ENCODE assay signal across 24 mouse cellular contexts in genomic region chr12:72734112-72734511, GRCm38 (mm10).
"Had no signal": no experiment of that assay in that cellular context is flagged by ENCODE, and none has a peak within 500 bp of the region (broad histone marks: within the 10 kb centered on the region; RNA-seq: fewer than 3 reads in every experiment).

No protein-coding gene starts in this region.

- H3K27me3 ChIP-seq: heart, embryonic 13.5 days; heart, embryonic 15.5 days; hindbrain, embryonic 13.5 days; hindbrain, embryonic 15.5 days; limb, embryonic 12.5 days; liver, embryonic 13.5 days; liver, embryonic 15.5 days had no signal

- H3K4me1 ChIP-seq: heart, embryonic 15.5 days; hindbrain, embryonic 13.5 days; hindbrain, embryonic 15.5 days; limb, embryonic 10.5 days; limb, embryonic 12.5 days; liver, embryonic 13.5 days; liver, embryonic 15.5 days had no signal

- ATAC-seq: hindbrain, postnatal 0 days; intestine, postnatal 0 days had no signal

- H3K9me3 ChIP-seq: heart, embryonic 15.5 days; hindbrain, embryonic 13.5 days; hindbrain, embryonic 15.5 days; limb, embryonic 10.5 days; liver, embryonic 13.5 days; liver, embryonic 15.5 days had no signal

- DNase-seq: gastrocnemius, adult 2 months; gastrocnemius, postnatal 10 days; gastrocnemius, postnatal 36 days; heart, adult 2 months; heart, postnatal 14 days; heart, postnatal 36 days; kidney, adult 18-20 months; kidney, adult 8-10 months; kidney, postnatal 10 days; kidney, postnatal 25 days; kidney, postnatal 4 days; liver; liver, embryonic 13.5 days had no signal

- H3K9ac ChIP-seq: heart, embryonic 13.5 days; heart, embryonic 15.5 days; hindbrain, embryonic 13.5 days; hindbrain, embryonic 15.5 days; limb, embryonic 12.5 days; liver, embryonic 13.5 days; liver, embryonic 15.5 days had no signal

- H3K4me3 ChIP-seq: gastrocnemius, adult 2 months; heart, adult 2 months; heart, embryonic 13.5 days; heart, embryonic 15.5 days; hindbrain, embryonic 13.5 days; hindbrain, embryonic 15.5 days; layer of hippocampus, adult 2 months; left cerebral cortex, adult 2 months; limb, embryonic 10.5 days; limb, embryonic 12.5 days; liver, embryonic 13.5 days; liver, embryonic 15.5 days had no signal

- H3K27ac ChIP-seq: gastrocnemius, adult 2 months; heart, adult 2 months; heart, embryonic 13.5 days; heart, embryonic 15.5 days; hindbrain, embryonic 13.5 days; hindbrain, embryonic 15.5 days; hindbrain, postnatal 0 days; layer of hippocampus, adult 2 months; left cerebral cortex, adult 2 months; limb, embryonic 10.5 days; limb, embryonic 12.5 days; liver, embryonic 13.5 days; liver, embryonic 15.5 days had no signal

- H3K36me3 ChIP-seq: heart, embryonic 13.5 days; heart, embryonic 15.5 days; hindbrain, embryonic 13.5 days; hindbrain, embryonic 15.5 days; limb, embryonic 10.5 days; limb, embryonic 12.5 days; liver, embryonic 13.5 days; liver, embryonic 15.5 days had no signal
